23 mouse cellular contexts compared by ENCODE assay signal in the genomic region with DNA sequence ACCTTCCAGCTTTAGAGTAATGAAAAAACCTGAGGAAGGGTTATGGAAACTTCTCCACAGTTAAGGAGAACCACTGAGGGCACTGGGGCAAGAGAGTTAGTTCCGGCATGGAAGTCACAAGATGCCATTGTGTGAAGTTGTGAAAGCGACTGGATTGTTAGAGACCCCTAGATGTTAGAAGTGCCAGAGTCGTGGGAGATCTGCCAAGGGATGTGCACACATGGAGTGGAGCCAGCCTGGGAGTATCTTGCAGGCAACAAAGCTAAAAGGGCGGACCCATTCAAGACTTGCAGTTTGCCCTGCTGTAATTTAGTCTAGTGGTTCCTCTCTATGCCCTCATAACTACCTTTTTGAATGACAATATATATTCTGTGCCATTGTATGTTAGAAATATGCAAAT.
"Had no signal": no experiment of that assay in that cellular context is flagged by ENCODE, and none has a peak within 500 bp of the region (broad histone marks: within the 10 kb centered on the region; RNA-seq: fewer than 3 reads in every experiment).

No protein-coding gene starts in this region.

- H3K9ac ChIP-seq: heart, embryonic 12.5 days; hindbrain, embryonic 12.5 days; hindbrain, embryonic 14.5 days; intestine, embryonic 15.5 days; limb, embryonic 12.5 days had no signal

- DNase-seq: gastrocnemius, adult 2 months; gastrocnemius, postnatal 10 days; gastrocnemius, postnatal 25 days; heart, adult 18-20 months; heart, postnatal 10 days; heart, postnatal 4 days; kidney, adult 18-20 months; kidney, adult 8-10 months; kidney, postnatal 10 days; kidney, postnatal 25 days; kidney, postnatal 4 days; liver had no signal

- ATAC-seq: inflammation-experienced regulatory T-cells, adult 6 months; intestine, embryonic 15.5 days; intestine, postnatal 0 days had no signal

- H3K9me3 ChIP-seq: heart, embryonic 10.5 days; heart, embryonic 12.5 days; hindbrain, embryonic 10.5 days; hindbrain, embryonic 12.5 days; intestine, embryonic 15.5 days; limb, embryonic 10.5 days; limb, embryonic 12.5 days had no signal

- H3K27ac ChIP-seq: gastrocnemius, adult 2 months; heart, embryonic 10.5 days; hindbrain, embryonic 10.5 days; hindbrain, embryonic 12.5 days; hindbrain, embryonic 14.5 days; intestine, embryonic 15.5 days; layer of hippocampus, adult 2 months; limb, embryonic 10.5 days; limb, embryonic 12.5 days had no signal

- H3K4me3 ChIP-seq: gastrocnemius, adult 2 months; heart, embryonic 10.5 days; heart, embryonic 12.5 days; hindbrain, embryonic 10.5 days; hindbrain, embryonic 12.5 days; intestine, embryonic 15.5 days; layer of hippocampus, adult 2 months; limb, embryonic 10.5 days; limb, embryonic 12.5 days had no signal

- H3K4me2 ChIP-seq: heart, embryonic 12.5 days; hindbrain, embryonic 12.5 days; hindbrain, embryonic 14.5 days; intestine, embryonic 15.5 days; limb, embryonic 12.5 days had no signal

- H3K27me3 ChIP-seq: heart, embryonic 12.5 days; hindbrain, embryonic 12.5 days; intestine, embryonic 15.5 days; limb, embryonic 12.5 days had no signal
